Mouse (Mus musculus) heart, embryonic 10.5 days (tissue): Measurements from ENCODE around the gene Tspan4. TPM values are rescaled to one million over a fixed set of nuclear protein-coding genes. Genes with fewer than 3 reads are reported as not detected.

Experiments
- DNase-seq: peaks from one replicate; pipeline ENCODE4 v3.0.0-alpha.2; 2017; ENCODE audit warnings: low spot score
- H3K27ac ChIP-seq: fragments of 300-500 bp; sonication (generic); 2 replicates; pipeline ENCODE4 v1.5.1; 2016; ENCODE audit warnings: mild to moderate bottlenecking
- H3K27me3 ChIP-seq: fragments of 300-500 bp; sonication (generic); 2 replicates; pipeline ENCODE4 v1.6.1; 2016; ENCODE audit warnings: mild to moderate bottlenecking; ENCODE audit not compliant: poor library complexity, insufficient read depth, severe bottlenecking
- H3K36me3 ChIP-seq: fragments of 300-500 bp; sonication (generic); 2 replicates; pipeline ENCODE4 v1.6.1; 2016; ENCODE audit warnings: mild to moderate bottlenecking, moderate library complexity
- H3K4me1 ChIP-seq: fragments of 300-500 bp; sonication (generic); 2 replicates; pipeline ENCODE4 v1.6.1; 2016; ENCODE audit warnings: mild to moderate bottlenecking
- H3K4me3 ChIP-seq: fragments of 300-500 bp; sonication (generic); 2 replicates; pipeline ENCODE4 v1.5.1; 2016; ENCODE audit warnings: mild to moderate bottlenecking, moderate library complexity
- H3K9me3 ChIP-seq: fragments of 300-500 bp; sonication (generic); 2 replicates; pipeline ENCODE4 v1.6.1; 2016; ENCODE audit warnings: mild to moderate bottlenecking, moderate library complexity
- WGBS: fragments of 180-500 bp; shearing (Covaris S2); methylation state at CpG from one replicate; pipeline ENCODE4 v1.1.7; 2016; 5-methylcytosine and 5-hydroxymethylcytosine counted together
- polyA plus RNA-seq: library from polyadenylated mRNA; unstranded; fragments of >200 nt; fragmentation: Nextera tagmentation; extraction: Ambion mirVana; gene quantifications from 2 replicates; pipeline ENCODE4 v1.2.1, GENCODE M21; 2016

The Tspan4 gene
- polyA plus RNA-seq, 1 experiment from 2014 or later, result 69.0 TPM

GRCm38 (mm10) chr7:141491151-141491550 is 16.1 kb downstream of the Tspan4 start:
- Histone ChIP-seq H3K4me3 (no peak overlapping the region), H3K27ac (no peak overlapping the region), H3K36me3 (peaks cover 55% of the 10 kb centered on the region), H3K9me3 (no peaks in the 10 kb centered on the region), H3K27me3 (no peaks in the 10 kb centered on the region), H3K4me1 (no peaks in the 10 kb centered on the region)
- no peak for DNase-seq
- 65% methylated on average over 2 of the region's 2 CpGs for WGBS

DNA sequence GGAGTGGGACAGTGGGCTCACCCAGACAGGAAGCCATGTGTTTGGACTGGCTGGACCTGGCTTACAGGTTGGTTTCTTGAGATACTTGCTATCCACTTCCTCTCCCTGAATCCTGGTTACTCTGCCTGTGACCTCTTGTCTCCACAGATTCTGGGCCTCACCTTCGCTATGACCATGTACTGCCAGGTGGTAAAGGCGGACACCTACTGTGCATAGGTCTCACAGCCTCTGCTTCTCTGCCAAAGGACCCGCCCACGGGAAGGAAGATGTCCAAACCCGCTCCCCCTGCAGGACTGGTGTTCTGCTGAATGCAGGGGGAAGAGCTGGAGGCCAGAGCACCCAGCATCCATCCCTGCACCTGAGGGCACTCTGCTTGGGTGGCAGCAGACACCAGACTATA is 17.7 kb downstream of the Tspan4 start:
- 91% methylated on average over 5 of the region's 5 CpGs for WGBS
- peaks cover 49% of the 10 kb centered on the region for H3K36me3 ChIP-seq

DNA sequence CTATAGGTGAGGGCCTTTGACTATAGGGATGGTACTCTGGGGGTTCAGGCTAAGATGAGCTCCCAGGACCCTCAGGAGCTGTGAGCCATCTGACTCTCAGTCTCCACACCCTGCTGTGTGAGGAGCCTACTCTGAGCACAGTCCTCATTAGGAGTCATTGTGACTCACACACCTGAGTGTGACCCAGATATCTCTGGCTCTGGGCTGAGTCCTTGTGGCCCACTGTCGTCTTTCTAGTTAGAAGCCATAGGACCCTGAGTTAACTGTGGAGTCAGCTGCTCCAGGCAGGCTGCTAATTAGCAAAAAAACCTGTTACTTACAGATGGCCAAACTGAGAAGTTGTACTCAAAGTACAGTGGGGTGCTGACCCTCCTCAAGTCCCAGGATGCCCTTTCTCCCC is 18.7 kb downstream of the Tspan4 start:
- Histone ChIP-seq H3K27ac (no peak overlapping the region), H3K36me3 (peaks cover 50% of the 10 kb centered on the region), H3K4me3 (no peak overlapping the region), H3K4me1 (peaks cover 7% of the 10 kb centered on the region; the same call in 1 of the 2 replicates), H3K27me3 (no peaks in the 10 kb centered on the region), H3K9me3 (no peaks in the 10 kb centered on the region)
- no peak for DNase-seq
- 70% methylated on average over 1 of the region's 1 CpGs for WGBS

More for the DNA sequence above, 17.7 kb downstream of the Tspan4 start:
- Histone ChIP-seq H3K4me1 (peaks cover 7% of the 10 kb centered on the region; the same call in 1 of the 2 replicates), H3K27me3 (no peaks in the 10 kb centered on the region), H3K4me3 (no peak overlapping the region), H3K27ac (no peak overlapping the region), H3K9me3 (no peaks in the 10 kb centered on the region)
- no peak for DNase-seq

- Histone ChIP-seq H3K9me3 (no peaks in the 10 kb centered on the region), H3K36me3 (peaks cover 62% of the 10 kb centered on the region), H3K4me3 (no peak overlapping the region), H3K4me1 (peaks cover 16% of the 10 kb centered on the region; the same call in 1 of the 2 replicates), H3K27ac (no peak overlapping the region), H3K27me3 (no peaks in the 10 kb centered on the region)
- DNase-seq, result no peak
- WGBS, result 86% methylated on average over 2 of the region's 2 CpGs
Measured at GRCm38 (mm10) chr7:141495379-141495778, 20.3 kb downstream of the Tspan4 start.

DNA sequence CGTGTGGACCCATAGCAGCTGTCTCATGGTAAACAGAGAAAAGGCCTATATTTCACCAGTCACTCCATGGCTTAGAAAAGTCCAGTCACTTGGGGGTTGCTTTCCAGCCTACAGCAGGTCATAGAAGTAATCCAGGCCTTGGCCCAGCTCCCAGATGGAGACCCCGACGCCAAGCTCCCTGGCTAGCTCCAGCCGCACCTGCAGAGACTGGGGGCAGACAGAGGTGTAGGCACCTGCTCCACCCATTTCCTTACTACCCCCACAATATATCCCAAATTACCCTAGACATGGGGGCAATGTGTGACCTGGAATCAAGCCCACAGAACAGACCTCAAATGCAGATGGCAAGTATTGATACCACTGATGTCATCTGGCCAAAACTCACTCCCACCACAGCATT is 20.9 kb downstream of the Tspan4 start:
- DNase-seq, result no peak
- Histone ChIP-seq H3K9me3 (no peaks in the 10 kb centered on the region), H3K36me3 (peaks cover 59% of the 10 kb centered on the region), H3K27ac (no peak overlapping the region), H3K4me3 (no peak overlapping the region), H3K27me3 (no peaks in the 10 kb centered on the region), H3K4me1 (peaks cover 16% of the 10 kb centered on the region; the same call in 1 of the 2 replicates)
- 90% methylated on average over 4 of the region's 4 CpGs for whole genome bisulfite sequencing

DNA sequence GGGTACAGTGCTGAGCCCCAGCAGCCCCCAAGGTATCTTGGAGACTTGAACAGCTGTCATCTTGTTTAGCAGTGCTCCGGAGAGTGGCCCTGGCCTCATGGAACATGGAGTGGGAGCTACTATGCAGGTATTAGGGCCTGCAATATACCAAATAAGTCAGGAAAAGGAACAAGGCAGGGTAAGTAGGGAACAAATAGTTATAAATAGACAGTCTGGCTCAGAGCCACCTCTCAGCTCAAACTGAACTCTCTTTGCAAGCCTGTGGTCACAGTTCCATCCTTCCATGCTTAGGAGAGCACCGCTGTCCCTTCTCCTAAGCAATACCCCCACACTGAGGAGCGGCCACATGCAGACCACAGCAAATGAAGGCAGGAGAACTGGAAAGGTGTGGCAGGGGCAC is 22.6 kb downstream of the Tspan4 start:
- H3K36me3 ChIP-seq, result peaks cover 51% of the 10 kb centered on the region
- H3K4me1 ChIP-seq, result peaks cover 16% of the 10 kb centered on the region; the same call in 1 of the 2 replicates
- DNase-seq, result no peak
- H3K27ac ChIP-seq, result no peak overlapping the region
- H3K4me3 ChIP-seq, result no peak overlapping the region
- no peaks in the 10 kb centered on the region for H3K9me3 ChIP-seq
- H3K27me3 ChIP-seq, result no peaks in the 10 kb centered on the region
- 91% methylated on average over 3 of the region's 3 CpGs for WGBS

- Histone ChIP-seq H3K9me3 (no peaks in the 10 kb centered on the region), H3K36me3 (peaks cover 27% of the 10 kb centered on the region), H3K27ac (no peak overlapping the region), H3K4me1 (peaks cover 26% of the 10 kb centered on the region), H3K4me3 (no peak overlapping the region), H3K27me3 (no peaks in the 10 kb centered on the region)
- DNase-seq, result no peak
- 90% methylated on average over 7 of the region's 7 CpGs for WGBS
Measured at GRCm38 (mm10) chr7:141501820-141502555, 26.9 kb downstream of the Tspan4 start.

DNA sequence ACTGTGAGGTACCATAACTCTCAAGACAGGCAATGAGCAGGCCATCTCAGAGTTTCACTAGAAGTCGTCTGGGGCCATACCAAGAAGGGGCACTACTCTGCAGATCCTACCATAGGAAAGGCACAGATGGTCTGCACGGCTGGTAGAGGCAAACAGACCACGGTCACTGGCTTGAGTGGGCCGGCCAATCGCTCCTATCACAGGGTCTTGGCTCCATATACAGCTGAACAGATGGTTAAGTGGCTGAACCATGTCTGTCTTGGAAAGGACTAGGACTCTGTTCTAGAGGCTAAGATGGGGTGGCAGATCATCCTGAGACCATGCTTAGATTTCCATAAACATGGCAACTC is 27.5 kb downstream of the Tspan4 start:
- Histone ChIP-seq H3K27ac (no peak overlapping the region), H3K27me3 (no peaks in the 10 kb centered on the region), H3K36me3 (peaks cover 26% of the 10 kb centered on the region), H3K9me3 (no peaks in the 10 kb centered on the region), H3K4me1 (peaks cover 22% of the 10 kb centered on the region), H3K4me3 (no peak overlapping the region)
- WGBS, result 90% methylated on average over 5 of the region's 5 CpGs
- DNase-seq, result no peak

DNA sequence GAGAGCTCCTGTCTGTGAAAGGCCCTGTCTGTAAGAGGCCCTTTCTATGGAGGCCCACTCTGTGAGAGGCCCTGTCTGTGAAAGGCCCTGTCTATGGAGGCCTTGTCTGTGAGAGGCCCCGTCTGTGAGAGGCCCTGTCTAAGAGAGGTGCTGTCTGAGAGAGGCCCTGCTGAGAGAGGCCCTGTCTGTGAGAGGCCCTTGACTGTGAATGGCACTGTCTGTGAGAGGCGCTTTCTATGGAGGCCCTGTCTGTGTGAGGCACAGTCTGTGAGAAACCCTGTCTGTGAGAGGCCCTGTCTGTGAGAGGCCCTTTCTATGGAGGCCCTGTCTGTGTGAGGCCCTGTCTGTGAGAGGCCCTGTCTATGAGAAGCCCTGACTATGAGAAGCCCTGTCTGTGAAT is 31.2 kb downstream of the Tspan4 start:
- Histone ChIP-seq H3K4me1 (peaks cover 45% of the 10 kb centered on the region), H3K4me3 (no peak overlapping the region), H3K36me3 (peaks cover 20% of the 10 kb centered on the region; the same call in 1 of the 2 replicates), H3K27ac (peak overlapping the region; percentile 78), H3K9me3 (no peaks in the 10 kb centered on the region), H3K27me3 (no peaks in the 10 kb centered on the region; the same call in 1 of the 2 replicates)
- WGBS, result 70% methylated on average over 2 of the region's 2 CpGs
- DNase-seq, result no peak

- H3K27ac ChIP-seq, result peak overlapping the region; percentile 78
- DNase-seq, result peak; percentile 81
- H3K4me1 ChIP-seq, result peaks cover 46% of the 10 kb centered on the region
Measured at GRCm38 (mm10) chr7:141508160-141508559, 33.1 kb downstream of the Tspan4 start.

DNA sequence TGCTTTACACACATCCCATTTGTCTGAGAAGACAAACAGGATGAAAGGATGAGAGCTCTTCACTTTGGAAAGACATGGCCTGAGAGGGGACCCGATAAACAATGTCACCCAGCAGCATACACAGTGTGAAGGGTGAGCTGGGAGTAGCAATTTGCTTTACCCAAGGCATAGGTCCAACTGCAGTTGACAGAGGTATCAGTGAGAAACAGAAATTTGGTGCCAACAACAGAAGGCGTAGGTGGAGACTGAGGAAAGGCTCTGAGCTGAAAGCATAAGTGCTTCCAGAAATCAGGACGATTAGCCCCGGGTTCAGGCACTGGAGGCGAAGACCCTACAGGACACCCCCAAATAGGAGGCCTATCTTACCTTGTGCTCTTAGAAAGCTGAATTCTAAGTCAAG is 35.2 kb downstream of the Tspan4 start:
- WGBS, result 89% methylated on average over 5 of the region's 5 CpGs
- Histone ChIP-seq H3K9me3 (no peaks in the 10 kb centered on the region), H3K27ac (0 out of 2 replicates have a peak overlapping the region, but pooled peaks have one; percentile 30), H3K4me1 (peaks cover 46% of the 10 kb centered on the region), H3K36me3 (peaks cover 35% of the 10 kb centered on the region), H3K4me3 (no peak overlapping the region), H3K27me3 (no peaks in the 10 kb centered on the region; the same call in 1 of the 2 replicates)
- DNase-seq, result no peak

More at GRCm38 (mm10) chr7:141508160-141508559, 33.1 kb downstream of the Tspan4 start:
- Histone ChIP-seq H3K9me3 (no peaks in the 10 kb centered on the region), H3K27me3 (no peaks in the 10 kb centered on the region; the same call in 1 of the 2 replicates), H3K4me3 (no peak overlapping the region), H3K36me3 (peaks cover 23% of the 10 kb centered on the region)

GRCm38 (mm10) chr7:141510681-141511191 is 35.7 kb downstream of the Tspan4 start:
- peak overlapping the region; percentile 30; the same call in 1 of the 2 replicates for H3K27ac ChIP-seq

GRCm38 (mm10) chr7:141517638-141518037 is 42.6 kb downstream of the Tspan4 start:
- Histone ChIP-seq H3K4me1 (peaks cover 22% of the 10 kb centered on the region), H3K9me3 (no peaks in the 10 kb centered on the region), H3K27ac (no peak overlapping the region), H3K36me3 (peaks cover 40% of the 10 kb centered on the region), H3K4me3 (no peak overlapping the region), H3K27me3 (no peaks in the 10 kb centered on the region)
- no peak for DNase-seq
- 77% methylated on average over 4 of the region's 4 CpGs for WGBS

More at GRCm38 (mm10) chr7:141510681-141511191, 35.7 kb downstream of the Tspan4 start:
- Histone ChIP-seq H3K27me3 (no peaks in the 10 kb centered on the region; the same call in 1 of the 2 replicates), H3K36me3 (peaks cover 40% of the 10 kb centered on the region), H3K4me1 (peaks cover 44% of the 10 kb centered on the region), H3K4me3 (no peak overlapping the region), H3K9me3 (no peaks in the 10 kb centered on the region)
- DNase-seq, result no peak
- WGBS, result 58% methylated on average over 8 of the region's 8 CpGs
